Mouse (Mus musculus): ENCODE data around the gene Hebp1.

Hebp1 gene

GRCm38 (mm10) chr6:135158509-135158908 is 39.3 kb downstream of the Hebp1 start:
- DNase-seq: no peak

DNA sequence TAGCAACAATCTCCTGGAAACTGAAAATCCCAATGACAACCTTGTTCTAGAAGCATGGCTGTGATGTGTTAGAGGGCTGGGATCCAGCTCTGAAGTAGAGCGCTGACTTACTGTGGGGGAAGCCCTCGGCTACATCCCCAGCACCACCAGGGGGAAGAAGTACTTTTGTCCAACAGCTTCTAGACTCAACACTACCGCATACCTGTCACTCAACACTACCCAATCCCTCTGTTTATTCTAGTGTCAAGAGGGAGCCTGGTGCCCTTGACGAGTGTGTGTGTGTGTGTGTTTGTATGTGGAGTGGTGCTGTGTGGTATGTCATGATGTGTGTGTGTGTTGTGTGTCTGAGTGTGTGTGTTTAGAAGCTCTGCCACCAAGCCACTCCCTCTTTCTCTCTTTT is 40.3 kb downstream of the Hebp1 start:
- DNase-seq: no peak

DNA sequence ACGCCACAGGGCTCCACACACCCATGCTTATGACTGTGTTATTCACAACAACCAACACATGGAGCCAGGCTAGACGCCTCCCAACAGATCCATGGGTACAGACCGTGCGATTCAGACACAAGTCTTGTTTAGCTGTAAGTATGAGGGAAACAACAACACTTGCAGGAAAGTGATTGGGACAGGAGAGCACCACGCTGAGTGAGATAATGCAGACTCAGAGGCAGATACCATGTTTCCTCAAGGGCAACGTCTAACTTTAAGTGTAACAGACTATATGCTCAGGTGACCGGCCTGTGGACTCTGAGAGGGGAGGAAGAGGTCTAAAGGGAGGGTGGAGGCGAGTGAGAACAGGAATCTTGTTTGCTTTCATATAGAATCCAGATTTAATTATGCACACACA is 41.2 kb downstream of the Hebp1 start:
- no peak for DNase-seq

DNA sequence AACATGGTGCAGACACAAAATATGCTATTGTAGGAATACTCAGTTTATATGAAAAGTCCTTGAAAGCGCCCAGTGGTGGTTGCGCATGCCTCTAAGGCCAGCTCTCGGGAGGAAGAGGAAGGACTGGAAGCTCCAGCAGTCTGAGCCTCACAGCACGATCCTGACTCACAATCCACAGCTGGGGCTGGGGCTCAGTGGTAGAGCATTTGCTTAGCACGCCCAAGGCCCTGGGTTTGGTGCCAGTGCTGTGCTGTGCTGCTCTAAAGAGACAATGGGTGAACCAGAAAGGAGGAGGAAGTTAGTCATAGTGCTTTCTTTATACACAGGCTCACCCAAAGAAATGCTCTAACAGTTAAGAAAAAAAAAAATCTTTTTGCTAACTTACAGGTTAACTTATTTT is 44.1 kb downstream of the Hebp1 start:
- DNase-seq: no peak

DNA sequence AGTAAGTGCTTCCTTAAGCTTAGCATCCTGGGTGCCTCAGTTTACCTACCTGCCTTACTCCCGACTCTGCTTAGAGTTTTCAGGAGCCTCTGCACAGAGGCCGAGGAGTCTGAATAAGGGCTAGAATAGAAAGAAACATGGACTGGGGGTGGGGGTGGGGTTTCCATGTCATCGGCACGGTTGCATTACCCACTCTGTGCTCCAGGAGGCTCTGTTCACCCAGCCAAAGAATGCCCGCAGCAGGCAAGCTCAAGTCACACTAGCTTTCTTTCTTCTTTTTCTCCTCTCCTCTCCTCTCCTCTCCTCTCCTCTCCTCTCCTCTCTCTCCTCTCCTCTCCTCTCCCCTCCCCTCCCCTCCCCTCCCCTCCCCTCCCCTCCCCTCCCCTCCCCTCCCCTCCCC is 47.5 kb downstream of the Hebp1 start:
- no peak for DNase-seq

DNA sequence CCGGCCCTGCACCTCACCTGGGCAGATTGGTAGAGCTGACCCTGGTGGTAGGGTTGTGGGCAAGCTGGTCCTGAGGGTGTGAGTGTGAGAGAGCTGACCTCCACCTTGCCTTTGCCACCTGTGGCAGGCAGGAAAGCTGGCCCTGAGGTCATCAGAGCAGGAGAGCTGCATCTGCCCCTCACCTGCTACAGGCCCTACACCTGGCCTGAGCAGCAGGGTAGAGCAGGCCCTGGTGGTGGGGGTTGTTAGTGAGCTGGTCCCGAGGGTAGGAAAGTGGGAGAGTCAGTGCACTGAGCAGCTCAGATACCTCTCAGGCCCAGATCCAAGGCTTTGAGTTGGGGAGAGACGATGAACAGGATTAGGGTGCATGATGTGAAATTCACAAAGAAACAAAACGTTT is 48.1 kb downstream of the Hebp1 start:
- no peak for DNase-seq

GRCm38 (mm10) chr6:135149175-135149574 is 48.6 kb downstream of the Hebp1 start:
- DNase-seq: no peak

- no peak for DNase-seq
Measured at GRCm38 (mm10) chr6:135148506-135148905, 49.3 kb downstream of the Hebp1 start.

GRCm38 (mm10) chr6:135145976-135146375 is 51.8 kb downstream of the Hebp1 start:
- DNase-seq: no peak

GRCm38 (mm10) chr6:135144516-135144915 is 53.3 kb downstream of the Hebp1 start:
- no peak for DNase-seq

GRCm38 (mm10) chr6:135143151-135143550 is 54.7 kb downstream of the Hebp1 start:
- no peak for DNase-seq

- DNase-seq: no peak
Measured at GRCm38 (mm10) chr6:135141451-135142147, 56.2 kb downstream of the Hebp1 start.

- DNase-seq: no peak
Measured at GRCm38 (mm10) chr6:135138746-135139145, 59.1 kb downstream of the Hebp1 start.

DNA sequence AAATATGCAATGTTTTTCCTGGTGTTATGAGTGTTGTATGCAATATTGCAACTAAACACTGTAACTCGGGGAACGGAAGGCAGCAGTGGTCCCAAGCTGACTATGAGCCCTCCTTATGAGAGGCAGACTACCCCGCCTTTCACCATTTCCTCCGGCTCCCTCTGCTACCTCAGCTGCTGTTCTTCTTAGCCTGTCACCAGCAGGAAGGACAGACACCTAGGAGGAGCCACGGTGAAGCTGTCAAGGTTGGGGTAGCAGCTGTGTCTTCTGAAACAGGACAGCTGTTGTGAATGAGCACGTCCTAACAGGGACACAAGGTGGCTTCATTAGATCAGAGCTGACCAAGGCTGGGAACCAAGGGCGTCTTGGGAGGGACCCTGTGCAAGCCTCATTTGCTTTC is 59.6 kb downstream of the Hebp1 start:
- DNase-seq: no peak

- no peak for DNase-seq
Measured at GRCm38 (mm10) chr6:135137736-135138135, 60.1 kb downstream of the Hebp1 start.

GRCm38 (mm10) chr6:135136439-135137161 is 61.2 kb downstream of the Hebp1 start:
- DNase-seq: no peak

DNA sequence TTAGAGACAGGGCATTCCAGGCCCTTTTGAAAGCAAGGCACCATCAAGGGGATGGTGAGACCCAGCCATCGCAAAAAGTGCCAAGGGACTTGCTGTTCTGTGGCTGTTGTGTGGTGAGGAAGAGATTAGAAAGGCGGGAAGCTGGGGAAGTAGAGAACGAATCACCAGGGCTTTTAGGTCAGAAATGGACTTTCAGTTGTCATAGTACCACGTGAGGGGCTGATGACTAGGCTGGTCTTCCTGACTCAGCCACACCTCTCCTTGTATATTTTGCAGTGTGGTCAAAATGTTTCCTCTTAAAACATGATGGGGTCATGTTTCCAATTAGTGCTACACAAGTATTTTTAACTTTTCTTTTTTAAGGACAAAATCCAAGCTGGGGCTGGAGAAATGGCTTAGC is 62.1 kb downstream of the Hebp1 start:
- DNase-seq: no peak

- no peak for DNase-seq
Measured at GRCm38 (mm10) chr6:135133486-135133885, 64.3 kb downstream of the Hebp1 start.

- DNase-seq: no peak
Measured at GRCm38 (mm10) chr6:135133086-135133485, 64.7 kb downstream of the Hebp1 start.

DNA sequence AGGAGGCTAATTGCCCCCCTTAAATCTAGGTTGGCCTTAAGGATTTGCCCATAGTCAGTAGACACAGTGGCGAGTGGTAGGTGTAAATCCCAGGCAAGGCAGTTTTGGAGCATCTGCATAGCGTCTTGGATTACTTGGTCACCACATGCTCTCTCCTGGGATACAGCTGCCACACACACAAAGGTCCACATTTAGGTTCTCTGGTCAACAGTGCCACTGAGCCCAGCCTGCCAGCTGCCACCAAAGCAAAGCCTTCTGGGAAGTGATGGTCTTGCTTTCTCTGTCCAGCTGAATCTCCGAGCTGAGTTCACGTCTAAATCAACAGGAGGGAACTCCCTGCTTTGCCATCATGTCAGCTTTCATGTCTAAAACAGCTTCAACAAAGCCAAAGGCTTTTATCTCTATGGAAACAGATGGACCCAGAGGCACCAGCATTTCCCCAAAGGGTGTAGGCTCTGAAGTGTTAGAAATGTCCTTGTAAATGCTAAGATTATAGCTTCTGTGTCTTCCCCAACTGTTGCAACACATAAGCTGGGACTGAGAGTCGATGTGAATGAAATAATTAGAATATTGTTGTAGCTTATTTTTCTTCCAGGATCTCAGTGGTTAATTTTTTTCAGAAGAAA is 73.0 kb downstream of the Hebp1 start:
- no peak for DNase-seq

DNA sequence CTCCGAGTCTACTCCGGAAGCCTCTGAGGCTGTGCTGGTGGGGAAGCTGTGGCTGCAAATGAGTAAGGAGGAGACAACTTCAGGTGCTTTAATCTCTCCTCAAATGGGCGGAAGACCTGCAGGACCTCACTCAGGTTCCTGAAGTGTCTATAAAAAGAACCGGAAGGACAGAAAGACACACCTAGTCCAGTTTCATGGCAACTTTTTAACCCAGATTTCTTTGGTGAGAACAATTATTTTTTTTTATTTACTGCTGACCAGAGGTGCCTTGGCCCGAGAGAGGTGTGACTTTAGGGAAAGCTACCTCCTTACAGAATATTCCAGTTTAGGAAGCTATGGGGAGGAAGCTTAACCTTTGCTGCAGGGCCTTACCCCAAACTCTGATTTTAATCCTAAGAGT is 79.6 kb downstream of the Hebp1 start, which contains the start of gene Gprc5d:
TSS of gene Gprc5d (minus strand) at position 101 of the 400 bp plus-strand sequence.
- DNase-seq: no peak

DNA sequence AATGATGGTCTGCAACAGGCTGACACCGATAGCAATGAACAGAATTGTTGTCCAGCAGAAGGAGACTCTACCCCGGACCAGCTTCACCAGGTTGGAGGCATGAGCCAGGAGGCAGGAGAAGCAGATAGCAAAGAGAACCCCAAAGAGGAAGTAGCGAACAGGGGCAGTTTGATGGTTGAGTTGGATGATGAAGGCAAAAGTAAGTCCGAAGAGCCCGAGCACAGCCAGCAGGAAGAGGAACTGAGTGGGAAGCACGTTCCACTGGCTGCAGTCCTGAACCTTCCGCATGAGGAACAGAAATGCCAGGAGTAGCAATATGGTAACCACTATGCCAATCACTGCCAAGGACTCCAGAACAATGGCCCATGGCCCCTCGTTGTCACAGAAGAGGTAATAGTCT is 81.3 kb downstream of the Hebp1 start:
- no peak for DNase-seq

- DNase-seq: no peak
Measured at GRCm38 (mm10) chr6:135113114-135113436, 84.7 kb downstream of the Hebp1 start.

DNA sequence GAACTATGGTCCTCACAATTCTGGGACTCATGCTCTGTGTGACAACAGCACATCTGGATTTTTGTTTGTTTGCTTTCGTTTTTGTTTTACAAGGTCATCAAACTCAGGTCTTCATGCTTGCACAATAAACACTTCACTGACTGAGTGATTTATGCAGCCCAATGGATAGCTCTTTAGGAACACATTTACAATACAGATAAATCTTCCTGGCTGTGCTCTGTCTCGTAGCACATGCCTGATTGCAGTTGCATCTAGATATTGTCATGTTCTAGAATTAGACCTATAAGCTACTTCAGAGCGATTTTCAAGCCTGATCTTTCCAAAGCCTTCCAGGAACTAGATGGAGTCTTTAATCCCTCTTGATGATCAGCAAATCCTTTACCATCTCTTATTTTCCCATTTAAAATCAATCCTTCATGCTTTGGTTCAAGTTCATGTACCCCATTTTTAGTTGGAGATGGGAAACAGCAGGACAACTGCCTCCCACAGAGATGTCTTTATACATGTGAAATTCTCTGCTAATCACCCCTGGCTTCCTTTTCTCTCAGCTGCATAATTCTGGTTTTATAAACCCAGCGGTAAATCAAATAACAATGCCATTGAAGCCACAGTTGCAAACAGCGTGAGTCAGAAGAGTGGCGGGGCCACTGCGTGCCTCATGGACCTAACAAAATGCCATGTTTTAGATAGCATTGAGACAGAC is 85.3 kb downstream of the Hebp1 start:
- no peak for DNase-seq
